In the genomic region with DNA sequence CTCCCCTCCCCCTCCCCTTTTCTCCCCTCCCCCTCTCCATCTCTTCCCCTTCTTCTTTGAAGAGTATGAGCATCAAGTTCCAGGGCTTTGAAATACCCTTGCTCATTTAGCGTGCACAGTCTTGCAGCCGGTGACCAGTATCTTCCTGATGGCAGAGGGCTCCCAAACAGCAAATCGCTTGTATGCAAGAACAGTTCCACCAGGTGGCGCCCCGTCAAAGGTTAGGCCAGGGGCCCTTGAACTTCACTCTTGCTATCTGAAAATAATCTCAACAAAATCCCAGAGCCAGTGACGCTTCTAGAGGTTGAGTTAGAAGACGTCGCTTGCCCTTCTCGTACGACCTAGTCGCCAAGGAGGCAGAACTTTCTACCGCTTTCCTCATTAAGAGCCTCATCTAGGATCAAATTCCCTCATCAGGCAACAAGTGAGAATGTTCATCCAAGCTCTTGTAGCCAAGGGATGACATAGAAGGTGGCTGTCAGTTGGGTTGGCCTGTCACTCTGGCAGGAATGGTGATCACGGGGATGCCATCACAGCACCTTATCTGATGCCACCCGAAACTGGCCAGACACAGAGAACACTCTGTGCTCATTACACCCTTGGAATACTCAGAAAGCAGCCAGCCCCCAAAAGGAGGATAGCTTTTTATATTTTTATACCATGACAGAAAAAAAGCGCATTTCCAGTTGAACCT, we compare ENCODE assay signal across 9 mouse cellular contexts.
DNase-seq lines count a peak whose midpoint lies in the region; ATAC-seq and TF ChIP-seq lines count a peak whose summit lies in the region.
"Had no signal": no experiment of that assay in that cellular context is flagged by ENCODE, and none has a peak within 500 bp of the region (broad histone marks: within the 10 kb centered on the region; RNA-seq: fewer than 3 reads in every experiment).

No protein-coding gene starts in this region.

- no peaks in the 10 kb centered on the region for H3K9me3 ChIP-seq in G1E (replicated peaks)
- no peaks in the 10 kb centered on the region for H3K9me3 ChIP-seq in forebrain, postnatal 0 days (ENCODE audit: low read length)
- no peaks in the 10 kb centered on the region for H3K9me3 ChIP-seq in hindbrain, embryonic 14.5 days (ENCODE audit: control insufficient read depth, low read length)

- no peaks in the 10 kb centered on the region for H3K4me1 ChIP-seq in G1E (ENCODE audit: insufficient read depth, low read depth, low read length)
- H3K4me1 ChIP-seq in forebrain, postnatal 0 days (ENCODE audit: insufficient read depth): no peaks in the 10 kb centered on the region
- no peaks in the 10 kb centered on the region for H3K4me1 ChIP-seq in hindbrain, embryonic 14.5 days (replicated peaks; ENCODE audit: control insufficient read depth, insufficient read depth, low read length)

- no peaks in the 10 kb centered on the region for H3K36me3 ChIP-seq in G1E (replicated peaks)
- no peaks in the 10 kb centered on the region for H3K36me3 ChIP-seq in forebrain, postnatal 0 days (ENCODE audit: insufficient read depth)
- no peaks in the 10 kb centered on the region for H3K36me3 ChIP-seq in hindbrain, embryonic 14.5 days (replicated peaks; ENCODE audit: control insufficient read depth, insufficient read depth)

- no peak for TF ChIP-seq CTCF in G1E (IDR thresholded peaks at IDR 0.05; ENCODE audit: low read depth, low read length)
- peak; percentile 68 for TF ChIP-seq CTCF in brain, embryonic 14.5 days (IDR thresholded peaks at IDR 0.05; ENCODE audit: borderline replicate concordance, extremely low read depth, insufficient read depth, insufficient read length)
- TF ChIP-seq CTCF in forebrain, postnatal 0 days (IDR thresholded peaks at IDR 0.05; ENCODE audit: low read depth): peak; percentile 68

- no peaks in the 10 kb centered on the region; the same call in 1 of the 2 replicates for H3K27me3 ChIP-seq in G1E (ENCODE audit: insufficient read depth, low read length)
- no peaks in the 10 kb centered on the region for H3K27me3 ChIP-seq in forebrain, postnatal 0 days (ENCODE audit: insufficient read depth, low read length)
- H3K27me3 ChIP-seq in hindbrain, embryonic 14.5 days (ENCODE audit: control insufficient read depth, insufficient read depth, low read length): no peaks in the 10 kb centered on the region

- no peak for TF ChIP-seq POLR2A in brain, embryonic 14.5 days (IDR thresholded peaks at IDR 0.05; ENCODE audit: borderline replicate concordance, extremely low read depth, insufficient read depth, insufficient read length, poor library complexity, severe bottlenecking)

- 43% methylated on average over 15 of the region's 15 CpGs for WGBS in forebrain, postnatal 0 days
- 45% methylated on average over 15 of the region's 15 CpGs for WGBS in hindbrain, embryonic 14.5 days

- H3K27ac ChIP-seq in forebrain, postnatal 0 days (ENCODE audit: low read depth, low read length): no peak overlapping the region
- H3K27ac ChIP-seq in hindbrain, embryonic 14.5 days: no peak overlapping the region
- H3K27ac ChIP-seq: macrophage had no signal

- DNase-seq in G1E (ENCODE audit: low spot score): peak; percentile 53
- DNase-seq in brain, embryonic 14.5 days (ENCODE audit: low read depth): peak; percentile 82
- DNase-seq in forebrain, postnatal 0 days: peak; percentile 68
- peak; percentile 75 for DNase-seq in hindbrain, embryonic 14.5 days (ENCODE audit: low spot score)
- peak; percentile 68 to 95 for DNase-seq in layer of hippocampus, postnatal 25 days (ENCODE audit: extremely low spot score in 1 of 2, low spot score in 1 of 2)
- DNase-seq in lung, postnatal 4 days: peak; percentile 76 to 88
- peak; percentile 81 for DNase-seq in right cerebral cortex, adult 2 months (ENCODE audit: low spot score in 2 of 2)
- peak; percentile 93 for DNase-seq in urinary bladder, postnatal 14 days (ENCODE audit: low spot score)

- no peak for ATAC-seq in G1E (ENCODE audit: extremely low read depth, insufficient number of reproducible peaks, low FRiP score, poor library complexity, severe bottlenecking)
- ATAC-seq in forebrain, postnatal 0 days: peak; percentile 23
- ATAC-seq in hindbrain, embryonic 14.5 days (ENCODE audit: low FRiP score): no peak

- no peak overlapping the region for H3K9ac ChIP-seq in forebrain, postnatal 0 days
- no peak overlapping the region for H3K9ac ChIP-seq in hindbrain, embryonic 14.5 days

- H3K4me2 ChIP-seq in forebrain, postnatal 0 days (ENCODE audit: low read depth): no peak overlapping the region
- H3K4me2 ChIP-seq in hindbrain, embryonic 14.5 days (replicated peaks): no peak overlapping the region

- H3K4me3 ChIP-seq in G1E (ENCODE audit: low read depth, low read length): no peak overlapping the region
- no peak overlapping the region for H3K4me3 ChIP-seq in forebrain, postnatal 0 days (ENCODE audit: low read depth, low read length)
- no peak overlapping the region for H3K4me3 ChIP-seq in hindbrain, embryonic 14.5 days (replicated peaks; ENCODE audit: low read length)
